Mouse (Mus musculus) myocyte (in vitro differentiated cells): ENCODE measurements around the gene Chst8.

Source experiments
- E2F4 ChIP-seq: IDR thresholded peaks from one replicate; pipeline ENCODE4 v1.6.1; 2011; ENCODE audit warnings: mild to moderate bottlenecking, control low read depth, moderate library complexity; ENCODE audit not compliant: insufficient read depth
- MYOG ChIP-seq, 3 experiments: IDR thresholded peaks; one replicate each; pipeline ENCODE4 v1.6.1; 2011; ENCODE audit warnings: control low read depth in 2 of 3, low read depth in 2 of 3, mild to moderate bottlenecking in 2 of 3; ENCODE audit not compliant: insufficient read length in 2 of 3, control insufficient read depth in 1 of 3, insufficient read depth in 1 of 3
- POLR2A ChIP-seq: IDR thresholded peaks from one replicate; pipeline ENCODE4 v1.6.1; 2011; ENCODE audit warnings: low read depth, mild to moderate bottlenecking, control low read depth, moderate library complexity; ENCODE audit not compliant: insufficient read length
- USF1 ChIP-seq: IDR thresholded peaks from one replicate; pipeline ENCODE4 v1.6.1; 2011; ENCODE audit warnings: low read depth, mild to moderate bottlenecking, control low read depth, moderate library complexity

GRCm38 (mm10) chr7:34805042-34805441 is 7.5 kb downstream of the Chst8 start:
- TF ChIP-seq POLR2A (no peak), MYOG (IDR thresholded peaks at IDR 0.05; ENCODE audit: control insufficient read depth in 1 of 3, insufficient read depth in 1 of 3, insufficient read length in 2 of 3, low read depth in 2 of 3) (no peak), USF1 (no peak), E2F4 (no peak)
